Mouse (Mus musculus) right cerebral cortex, postnatal 14 days (tissue): ENCODE data around the gene Vmn2r69.

Experiments
- DNase-seq: peaks from one replicate; pipeline ENCODE4 v3.0.0; 2022

Gene Vmn2r69

GRCm38 (mm10) chr7:85415820-85416219 is at the start of gene Vmn2r69:
Gene Vmn2r69 (minus strand): TSS chr7:85415920.
- DNase-seq: no peak
